Mouse (Mus musculus) midbrain, embryonic 11.5 days (tissue): ENCODE data around the gene Tlk2. TPM values are rescaled to one million over a fixed set of nuclear protein-coding genes. Genes with fewer than 3 reads are reported as not detected.
A peak's percentile ranks its signal among the peaks of the same experiment; 100 is the strongest.

ENCODE experiments used
- ATAC-seq: fragments of 200-750 bp; cut with Nextera tagmentation; 2 replicates; pipeline ENCODE4 v1.8.0; 2017; ENCODE audit warnings: moderate TSS enrichment, moderate library complexity; ENCODE audit not compliant: low FRiP score
- DNase-seq: peaks from one replicate; pipeline ENCODE4 v3.0.0; 2015; ENCODE audit warnings: low spot score; ENCODE audit errors: missing footprints
- H3K27ac ChIP-seq: fragments of 300-500 bp; sonication (generic); 2 replicates; pipeline ENCODE4 v1.5.1; 2014; ENCODE audit warnings: low read depth, low read length
- H3K27me3 ChIP-seq: fragments of 300-500 bp; sonication (generic); 2 replicates; pipeline ENCODE4 v1.6.1; 2014; ENCODE audit warnings: mild to moderate bottlenecking, low read length, moderate library complexity, mixed read lengths; ENCODE audit not compliant: control insufficient read depth, insufficient read depth
- H3K36me3 ChIP-seq: fragments of 300-500 bp; sonication (generic); 2 replicates; pipeline ENCODE4 v1.6.1; 2014; ENCODE audit warnings: mild to moderate bottlenecking, low read length, moderate library complexity, mixed read lengths; ENCODE audit not compliant: control insufficient read depth, insufficient read depth
- H3K4me1 ChIP-seq: fragments of 300-500 bp; sonication (generic); 2 replicates; pipeline ENCODE4 v1.6.1; 2014; ENCODE audit warnings: low read length; ENCODE audit not compliant: control insufficient read depth, insufficient read depth
- H3K4me2 ChIP-seq: fragments of 300-500 bp; sonication (generic); 2 replicates; pipeline ENCODE4 v1.6.1; 2014; ENCODE audit warnings: mild to moderate bottlenecking, moderate library complexity
- H3K4me3 ChIP-seq: fragments of 300-500 bp; sonication (generic); 2 replicates; pipeline ENCODE4 v1.5.1; 2014; ENCODE audit warnings: low read depth, low read length
- H3K9ac ChIP-seq: fragments of 300-500 bp; sonication (generic); 2 replicates; pipeline ENCODE4 v1.6.1; 2014; ENCODE audit warnings: low read length
- H3K9me3 ChIP-seq: fragments of 300-500 bp; sonication (generic); 2 replicates; pipeline ENCODE4 v1.6.1; 2016; ENCODE audit warnings: low read length; ENCODE audit not compliant: control insufficient read depth
- WGBS: fragments of 180-500 bp; shearing (Covaris S2); extraction: QIAGEN DNeasy Blood & Tissue Kit; methylation state at CpG from one replicate; pipeline ENCODE4 v1.1.7; 2014; 5-methylcytosine and 5-hydroxymethylcytosine counted together
- polyA plus RNA-seq: library from polyadenylated mRNA; unstranded; fragments of >200 nt; fragmentation: Nextera tagmentation; extraction: Ambion mirVana; gene quantifications from 2 replicates; pipeline ENCODE4 v1.2.1, GENCODE M21; 2014

Tlk2 gene
- polyA plus RNA-seq, 1 experiment from 2014 or later = 33.1 TPM

GRCm38 (mm10) chr11:105312311-105312942 lies 133.8 kb downstream of the Tlk2 start:
- peaks cover 34% of the 10 kb centered on the region for H3K4me1 ChIP-seq
- no peaks in the 10 kb centered on the region for H3K27me3 ChIP-seq
- peak overlapping the region; percentile 9; the same call in 1 of the 2 replicates for H3K9ac ChIP-seq
- DNase-seq (peak; percentile 89), ATAC-seq (no peak)
- no peak overlapping the region; the same call in 1 of the 2 replicates for H3K27ac ChIP-seq
- WGBS = 63% methylated on average over 12 of the region's 12 CpGs
- no peaks in the 10 kb centered on the region for H3K9me3 ChIP-seq
- no peaks in the 10 kb centered on the region for H3K36me3 ChIP-seq
- H3K4me2 ChIP-seq = no peak overlapping the region
- no peak overlapping the region for H3K4me3 ChIP-seq

DNA sequence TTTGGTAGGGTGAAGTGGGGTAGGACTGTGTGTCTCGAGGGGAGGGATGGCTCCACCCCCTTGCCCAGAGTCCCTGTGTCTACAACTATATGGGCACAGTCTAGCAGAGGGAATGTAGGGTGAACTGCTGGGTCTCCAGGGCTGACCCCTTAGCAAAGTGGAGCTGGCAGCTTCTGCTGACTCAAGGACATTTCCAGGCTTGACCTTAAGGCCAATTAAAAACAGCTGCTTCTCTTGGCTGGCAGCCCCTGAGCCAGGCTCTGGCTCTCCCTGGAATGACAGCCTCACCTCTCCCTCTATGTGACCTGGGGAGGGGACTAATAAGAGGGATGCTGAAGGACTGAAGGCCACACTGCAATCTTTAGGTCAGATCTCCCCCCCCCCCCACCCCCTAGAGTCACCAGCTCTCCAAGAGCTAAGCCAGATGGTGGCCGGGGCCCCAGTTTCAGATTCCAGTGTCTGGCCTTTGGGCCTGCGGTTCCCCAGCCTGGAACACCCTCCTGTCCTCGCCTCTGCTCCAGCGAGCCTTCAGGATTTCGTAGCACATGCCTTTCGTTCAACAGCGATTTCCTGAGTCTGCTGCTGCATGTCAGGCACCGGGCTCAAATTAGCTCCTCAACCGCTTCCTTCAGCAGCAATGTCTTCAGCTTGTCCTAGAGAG lies 134.5 kb downstream of the Tlk2 start:
- Histone ChIP-seq H3K36me3 (no peaks in the 10 kb centered on the region), H3K4me1 (peaks cover 34% of the 10 kb centered on the region), H3K4me3 (no peak overlapping the region), H3K27ac (no peak overlapping the region), H3K9ac (no peak overlapping the region), H3K9me3 (no peaks in the 10 kb centered on the region), H3K4me2 (no peak overlapping the region), H3K27me3 (no peaks in the 10 kb centered on the region)
- ATAC-seq (peak; percentile 34; the same call in 1 of the 2 replicates), DNase-seq (no peak)
- WGBS = 31% methylated on average over 9 of the region's 10 CpGs

DNA sequence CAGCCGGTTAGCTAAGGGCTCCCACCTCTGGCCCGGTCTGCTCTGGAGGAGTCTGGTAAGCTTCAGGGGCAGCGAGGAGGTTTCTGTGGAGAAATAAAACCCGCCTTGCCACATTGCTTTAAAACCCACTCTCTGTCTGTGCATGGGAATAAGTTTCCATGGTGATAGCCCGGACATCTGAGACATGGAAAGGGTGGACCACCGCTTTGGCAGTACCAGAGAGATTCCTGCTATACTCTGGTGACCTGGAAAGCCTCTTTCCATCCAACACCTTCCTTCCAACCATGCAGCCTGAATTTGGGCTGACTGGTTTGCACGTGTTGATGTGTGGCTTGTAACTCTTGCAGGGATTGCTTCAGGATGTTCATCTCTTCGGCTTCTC lies 135.0 kb downstream of the Tlk2 start:
- no peak overlapping the region for H3K9ac ChIP-seq

DNA sequence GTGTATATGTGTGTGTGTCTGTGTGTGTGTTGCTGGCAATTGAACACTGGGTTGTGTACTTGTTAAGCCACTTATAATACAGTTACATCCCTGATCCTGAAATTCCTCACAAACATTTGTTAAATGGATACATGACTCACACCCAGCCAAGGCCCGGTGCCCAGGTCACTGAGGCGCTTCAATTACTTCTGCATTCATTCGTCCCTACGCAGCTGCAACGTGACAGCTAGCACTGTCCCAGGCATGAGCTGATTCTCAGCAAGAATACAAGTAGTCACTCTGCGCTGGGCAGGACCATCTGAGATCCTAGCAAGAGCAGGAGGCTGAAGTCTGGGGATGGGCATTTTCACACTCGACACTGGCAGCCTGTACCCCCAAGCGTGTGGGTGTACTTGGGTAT lies 136.7 kb downstream of the Tlk2 start:
- DNase-seq (no peak), ATAC-seq (no peak)
- no peaks in the 10 kb centered on the region for H3K9me3 ChIP-seq
- no peak overlapping the region for H3K9ac ChIP-seq
- peaks cover 34% of the 10 kb centered on the region for H3K4me1 ChIP-seq
- H3K36me3 ChIP-seq = no peaks in the 10 kb centered on the region
- no peak overlapping the region for H3K4me2 ChIP-seq
- H3K4me3 ChIP-seq = no peak overlapping the region
- no peak overlapping the region for H3K27ac ChIP-seq
- 74% methylated on average over 8 of the region's 8 CpGs for WGBS
- H3K27me3 ChIP-seq = no peaks in the 10 kb centered on the region

More for the DNA sequence above, 135.0 kb downstream of the Tlk2 start:
- H3K4me2 ChIP-seq = no peak overlapping the region
- H3K36me3 ChIP-seq = no peaks in the 10 kb centered on the region
- DNase-seq (peak; percentile 89), ATAC-seq (peak; percentile 36; the same call in 1 of the 2 replicates)
- H3K27me3 ChIP-seq = no peaks in the 10 kb centered on the region
- WGBS = 19% methylated on average over 8 of the region's 8 CpGs
- H3K9me3 ChIP-seq = no peaks in the 10 kb centered on the region
- H3K4me3 ChIP-seq = no peak overlapping the region
- no peak overlapping the region for H3K27ac ChIP-seq
- peaks cover 34% of the 10 kb centered on the region for H3K4me1 ChIP-seq

GRCm38 (mm10) chr11:105316121-105316520 lies 137.5 kb downstream of the Tlk2 start:
- ATAC-seq (no peak), DNase-seq (no peak)
- Histone ChIP-seq H3K9ac (no peak overlapping the region), H3K9me3 (no peaks in the 10 kb centered on the region), H3K27me3 (no peaks in the 10 kb centered on the region), H3K36me3 (no peaks in the 10 kb centered on the region), H3K4me3 (no peak overlapping the region), H3K4me2 (no peak overlapping the region), H3K4me1 (peaks cover 34% of the 10 kb centered on the region), H3K27ac (no peak overlapping the region)
- 94% methylated on average over 4 of the region's 4 CpGs for WGBS

- ATAC-seq = no peak
- no peak overlapping the region for H3K27ac ChIP-seq
- H3K4me3 ChIP-seq = no peak overlapping the region
- no peak overlapping the region for H3K9ac ChIP-seq
- DNase-seq = no peak
- no peaks in the 10 kb centered on the region for H3K36me3 ChIP-seq
- peaks cover 27% of the 10 kb centered on the region for H3K4me1 ChIP-seq
- no peaks in the 10 kb centered on the region for H3K27me3 ChIP-seq
- no peak overlapping the region for H3K4me2 ChIP-seq
- no peaks in the 10 kb centered on the region for H3K9me3 ChIP-seq
- 93% methylated on average over 6 of the region's 6 CpGs for WGBS
These were observed 139.2 kb downstream of the Tlk2 start for GRCm38 (mm10) chr11:105317769-105318168.

GRCm38 (mm10) chr11:105321090-105321489 lies 142.5 kb downstream of the Tlk2 start:
- no peaks in the 10 kb centered on the region for H3K36me3 ChIP-seq
- H3K27me3 ChIP-seq = no peaks in the 10 kb centered on the region
- H3K9ac ChIP-seq = no peak overlapping the region
- H3K4me1 ChIP-seq = no peaks in the 10 kb centered on the region
- DNase-seq (no peak), ATAC-seq (no peak)
- H3K4me2 ChIP-seq = no peak overlapping the region
- H3K9me3 ChIP-seq = no peaks in the 10 kb centered on the region
- WGBS = 90% methylated on average over 2 of the region's 2 CpGs
- no peak overlapping the region for H3K4me3 ChIP-seq
- H3K27ac ChIP-seq = no peak overlapping the region

DNA sequence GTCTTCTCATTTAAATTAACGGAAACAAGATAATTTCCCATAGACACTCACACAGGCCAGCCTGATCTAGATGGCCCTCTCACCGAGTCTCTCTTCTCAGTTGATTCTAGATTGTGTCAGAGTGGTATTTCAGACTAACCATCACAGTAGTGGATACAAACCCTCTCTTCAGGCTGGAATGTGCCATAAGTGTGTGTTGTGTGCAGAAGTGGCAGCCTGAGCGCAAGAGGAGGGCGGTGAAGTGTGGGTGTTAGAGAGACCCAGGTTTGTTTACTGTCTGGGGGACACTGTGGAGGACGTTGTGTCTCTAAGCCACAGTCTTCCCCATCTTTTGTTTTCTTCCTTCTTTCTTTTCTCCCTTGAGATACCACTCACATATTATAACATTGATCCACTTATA lies 144.9 kb downstream of the Tlk2 start:
- no peak overlapping the region for H3K4me2 ChIP-seq
- WGBS = 86% methylated on average over 5 of the region's 5 CpGs
- H3K36me3 ChIP-seq = no peaks in the 10 kb centered on the region
- no peaks in the 10 kb centered on the region for H3K4me1 ChIP-seq
- DNase-seq (no peak), ATAC-seq (no peak)
- H3K4me3 ChIP-seq = no peak overlapping the region
- no peaks in the 10 kb centered on the region for H3K27me3 ChIP-seq
- H3K9me3 ChIP-seq = no peaks in the 10 kb centered on the region
- H3K27ac ChIP-seq = no peak overlapping the region
- no peak overlapping the region for H3K9ac ChIP-seq

GRCm38 (mm10) chr11:105327101-105327500 lies 148.5 kb downstream of the Tlk2 start:
- no peaks in the 10 kb centered on the region for H3K36me3 ChIP-seq
- DNase-seq (no peak), ATAC-seq (no peak)
- no peaks in the 10 kb centered on the region for H3K27me3 ChIP-seq
- no peak overlapping the region for H3K4me2 ChIP-seq
- no peak overlapping the region for H3K9ac ChIP-seq
- H3K4me3 ChIP-seq = no peak overlapping the region
- H3K9me3 ChIP-seq = no peaks in the 10 kb centered on the region
- no peak overlapping the region for H3K27ac ChIP-seq
- no peaks in the 10 kb centered on the region for H3K4me1 ChIP-seq
- 50% methylated on average over 3 of the region's 3 CpGs for WGBS
